Mouse (Mus musculus) embryonic facial prominence, embryonic 15.5 days (tissue): Measurements from ENCODE around the gene Pcyt1a. TPM values are rescaled to one million over a fixed set of nuclear protein-coding genes. Genes with fewer than 3 reads are reported as not detected.
"Not testable (repeated sequence)": the region's sequence is repeated elsewhere in the genome, so short reads cannot be mapped to it uniquely, and the experiment has no call there.

Source experiments
- ATAC-seq: fragments of 200-750 bp; cut with Nextera tagmentation; 2 replicates; pipeline ENCODE4 v1.8.0; 2017; ENCODE audit warnings: low read depth, moderate TSS enrichment; ENCODE audit not compliant: insufficient number of reproducible peaks, low FRiP score, low TSS enrichment
- H3K27ac ChIP-seq: fragments of 300-500 bp; sonication (generic); replicated peaks from 2 replicates; pipeline ENCODE4 v1.5.1; 2015; ENCODE audit warnings: mild to moderate bottlenecking, inconsistent platforms
- H3K27me3 ChIP-seq: fragments of 300-500 bp; sonication (generic); 2 replicates; pipeline ENCODE4 v1.6.1; 2015; ENCODE audit warnings: inconsistent platforms
- H3K36me3 ChIP-seq: fragments of 300-500 bp; sonication (generic); 2 replicates; pipeline ENCODE4 v1.6.1; 2015; ENCODE audit warnings: mild to moderate bottlenecking, inconsistent platforms
- H3K4me1 ChIP-seq: fragments of 300-500 bp; sonication (generic); 2 replicates; pipeline ENCODE4 v1.6.1; 2015; ENCODE audit warnings: inconsistent platforms
- H3K4me2 ChIP-seq: fragments of 300-500 bp; sonication (generic); replicated peaks from 2 replicates; pipeline ENCODE4 v1.6.1; 2015; ENCODE audit warnings: mild to moderate bottlenecking, inconsistent platforms
- H3K4me3 ChIP-seq: fragments of 300-500 bp; sonication (generic); replicated peaks from 2 replicates; pipeline ENCODE4 v1.5.1; 2015; ENCODE audit warnings: mild to moderate bottlenecking, inconsistent platforms
- H3K9ac ChIP-seq: fragments of 300-500 bp; sonication (generic); 2 replicates; pipeline ENCODE4 v1.6.1; 2015; ENCODE audit warnings: inconsistent platforms
- H3K9me3 ChIP-seq: fragments of 300-500 bp; sonication (generic); replicated peaks from 2 replicates; pipeline ENCODE4 v1.6.1; 2016; ENCODE audit warnings: inconsistent platforms
- WGBS: fragments of 180-500 bp; shearing (Covaris S2); methylation state at CpG from one replicate; pipeline ENCODE4 v1.1.7; 2015; 5-methylcytosine and 5-hydroxymethylcytosine counted together
- polyA plus RNA-seq: library from polyadenylated mRNA; unstranded; fragments of >200 nt; fragmentation: Nextera tagmentation; extraction: Ambion mirVana; gene quantifications from 2 replicates; pipeline ENCODE4 v1.2.1, GENCODE M21; 2015

Pcyt1a gene
- polyA plus RNA-seq, 1 experiment from 2014 or later, result 41.3 TPM

DNA sequence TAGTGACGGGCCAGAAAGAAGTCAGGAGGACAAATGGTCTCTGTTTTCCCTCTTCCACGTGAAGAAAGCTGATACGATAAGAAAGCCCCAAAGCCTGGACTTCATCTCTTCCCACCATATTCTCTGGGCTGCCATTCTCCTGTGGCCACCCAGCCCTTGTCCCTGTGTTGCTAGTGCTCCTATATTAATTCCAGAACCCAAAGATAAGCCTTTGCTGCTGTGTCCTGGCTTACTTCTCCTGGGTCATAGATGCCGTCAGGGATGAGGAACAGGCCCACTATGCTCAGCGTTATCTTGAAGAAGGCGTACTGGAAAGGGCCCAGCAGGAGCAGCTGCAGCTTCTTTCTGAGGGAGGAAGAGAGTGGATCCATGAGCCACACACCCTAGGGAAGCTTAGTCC is 46.6 kb downstream of the Pcyt1a start:
- ATAC-seq, result no peak
- Histone ChIP-seq H3K9ac (no peak overlapping the region), H3K4me1 (no peaks in the 10 kb centered on the region), H3K4me2 (no peak overlapping the region), H3K36me3 (0 out of 2 replicates have a peak, but pooled peaks cover 2% of the 10 kb centered on the region), H3K27me3 (no peaks in the 10 kb centered on the region), H3K4me3 (no peak overlapping the region), H3K9me3 (no peaks in the 10 kb centered on the region), H3K27ac (no peak overlapping the region)
- 83% methylated on average over 6 of the region's 6 CpGs for WGBS

GRCm38 (mm10) chr16:32479415-32479814 is 48.7 kb downstream of the Pcyt1a start:
- H3K27ac ChIP-seq, result no peak overlapping the region
- 66% methylated on average over 2 of the region's 2 CpGs for WGBS
- no peak for ATAC-seq
- H3K36me3 ChIP-seq, result no peaks in the 10 kb centered on the region
- H3K4me3 ChIP-seq, result no peak overlapping the region
- H3K4me2 ChIP-seq, result no peak overlapping the region
- H3K4me1 ChIP-seq, result no peaks in the 10 kb centered on the region
- H3K9me3 ChIP-seq, result no peaks in the 10 kb centered on the region
- H3K27me3 ChIP-seq, result no peaks in the 10 kb centered on the region
- no peak overlapping the region for H3K9ac ChIP-seq

- no peaks in the 10 kb centered on the region for H3K27me3 ChIP-seq
- H3K9ac ChIP-seq, result no peak overlapping the region
- ATAC-seq, result no peak
- H3K9me3 ChIP-seq, result no peaks in the 10 kb centered on the region
- H3K4me2 ChIP-seq, result no peak overlapping the region
- no peak overlapping the region for H3K4me3 ChIP-seq
- H3K36me3 ChIP-seq, result no peaks in the 10 kb centered on the region
- H3K27ac ChIP-seq, result no peak overlapping the region
- peaks cover 5% of the 10 kb centered on the region; the same call in 1 of the 2 replicates for H3K4me1 ChIP-seq
- 32% methylated on average over 7 of the region's 7 CpGs for WGBS
Observed at GRCm38 (mm10) chr16:32484431-32484871, 53.7 kb downstream of the Pcyt1a start.

GRCm38 (mm10) chr16:32485209-32485608 is 54.5 kb downstream of the Pcyt1a start:
- WGBS, result 62% methylated on average over 2 of the region's 2 CpGs
- no peak overlapping the region for H3K9ac ChIP-seq
- peaks cover 5% of the 10 kb centered on the region; the same call in 1 of the 2 replicates for H3K4me1 ChIP-seq
- no peaks in the 10 kb centered on the region for H3K36me3 ChIP-seq
- H3K27ac ChIP-seq, result no peak overlapping the region
- H3K9me3 ChIP-seq, result no peaks in the 10 kb centered on the region
- no peak overlapping the region for H3K4me2 ChIP-seq
- no peak overlapping the region for H3K4me3 ChIP-seq
- no peaks in the 10 kb centered on the region for H3K27me3 ChIP-seq
- no peak for ATAC-seq

- H3K9ac ChIP-seq, result no peak overlapping the region
- H3K4me1 ChIP-seq, result peaks cover 5% of the 10 kb centered on the region; the same call in 1 of the 2 replicates
- no peak overlapping the region for H3K27ac ChIP-seq
- H3K27me3 ChIP-seq, result no peaks in the 10 kb centered on the region
- no peak for ATAC-seq
- no peaks in the 10 kb centered on the region for H3K36me3 ChIP-seq
- H3K9me3 ChIP-seq, result no peaks in the 10 kb centered on the region
- 74% methylated on average over 6 of the region's 6 CpGs for WGBS
- H3K4me3 ChIP-seq, result no peak overlapping the region
- H3K4me2 ChIP-seq, result no peak overlapping the region
Observed at GRCm38 (mm10) chr16:32486046-32486445, 55.3 kb downstream of the Pcyt1a start.

DNA sequence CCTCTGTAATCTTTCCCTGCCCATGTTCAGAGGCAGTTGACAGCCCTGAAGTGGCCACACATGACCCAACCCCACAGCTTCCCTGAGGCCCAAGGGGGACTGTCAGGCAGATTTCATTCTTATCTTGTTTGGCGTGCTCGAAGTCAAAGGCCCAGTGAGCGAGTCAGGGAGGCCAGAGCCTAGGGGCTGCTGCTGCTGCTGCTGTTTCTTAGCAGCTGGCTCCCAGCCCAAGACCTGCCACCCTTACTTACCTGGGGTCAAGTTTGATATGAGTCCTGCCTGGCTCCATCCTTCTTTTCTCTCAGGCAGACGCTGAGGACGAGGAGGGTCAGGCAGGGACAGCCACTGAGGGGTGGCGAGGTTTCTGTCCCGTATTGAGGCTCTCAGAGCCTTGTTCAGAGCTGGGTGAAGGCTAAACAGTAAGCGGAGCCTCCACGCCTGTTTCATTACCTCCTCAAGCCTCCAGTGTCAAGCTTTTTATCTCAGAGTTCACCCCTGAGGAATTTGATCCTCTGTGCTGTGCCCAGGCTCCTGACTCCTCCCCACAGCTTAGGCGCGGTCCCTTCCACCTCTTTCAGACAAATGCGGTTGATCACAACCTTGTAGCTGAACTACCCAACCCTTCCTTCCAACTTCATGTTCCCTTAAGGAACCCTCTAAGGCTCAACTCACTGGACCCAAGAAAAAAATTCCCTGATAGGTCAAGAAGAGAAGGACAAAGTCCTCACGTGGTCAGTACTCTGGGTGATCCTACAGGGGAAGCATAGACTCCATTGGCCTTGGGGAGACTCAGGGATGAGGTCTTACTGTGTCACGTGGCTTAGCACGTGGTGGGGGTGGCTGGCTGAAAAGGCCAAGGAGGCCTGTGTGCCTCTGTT is 56.8 kb downstream of the Pcyt1a start, which contains the start of gene Slc51a:
Slc51a (minus strand) TSS at position 646 of the 878 bp plus-strand sequence.
- H3K4me3 ChIP-seq, result no peak within 1 kb of the TSS
- ATAC-seq, result no peak
- H3K9me3 ChIP-seq, result no peaks in the 10 kb centered on the region
- WGBS, result 42% methylated on average over 15 of the region's 15 CpGs
- H3K36me3 ChIP-seq, result no peaks in the 10 kb centered on the region
- no peak within 1 kb of the TSS for H3K27ac ChIP-seq
- no peak within 1 kb of the TSS for H3K4me2 ChIP-seq
- no peaks in the 10 kb centered on the region for H3K27me3 ChIP-seq
- no peak within 1 kb of the TSS for H3K9ac ChIP-seq
- H3K4me1 ChIP-seq, result peaks cover 5% of the 10 kb centered on the region; the same call in 1 of the 2 replicates

GRCm38 (mm10) chr16:32488939-32489338 is 58.2 kb downstream of the Pcyt1a start:
- Histone ChIP-seq H3K9me3 (no peaks in the 10 kb centered on the region), H3K4me1 (peaks cover 5% of the 10 kb centered on the region; the same call in 1 of the 2 replicates), H3K9ac (no peak overlapping the region), H3K27me3 (no peaks in the 10 kb centered on the region), H3K36me3 (no peaks in the 10 kb centered on the region), H3K27ac (no peak overlapping the region), H3K4me2 (no peak overlapping the region), H3K4me3 (no peak overlapping the region)
- ATAC-seq, result no peak
- WGBS, result 95% methylated on average over 3 of the region's 3 CpGs

- not testable (repeated sequence) for H3K4me3 ChIP-seq, H3K4me1 ChIP-seq, H3K9me3 ChIP-seq, H3K9ac ChIP-seq, H3K27me3 ChIP-seq, H3K4me2 ChIP-seq, H3K36me3 ChIP-seq, ATAC-seq, H3K27ac ChIP-seq
- 66% methylated on average over 6 of the region's 6 CpGs for WGBS
Observed at GRCm38 (mm10) chr16:32494371-32494770, 63.6 kb downstream of the Pcyt1a start.

DNA sequence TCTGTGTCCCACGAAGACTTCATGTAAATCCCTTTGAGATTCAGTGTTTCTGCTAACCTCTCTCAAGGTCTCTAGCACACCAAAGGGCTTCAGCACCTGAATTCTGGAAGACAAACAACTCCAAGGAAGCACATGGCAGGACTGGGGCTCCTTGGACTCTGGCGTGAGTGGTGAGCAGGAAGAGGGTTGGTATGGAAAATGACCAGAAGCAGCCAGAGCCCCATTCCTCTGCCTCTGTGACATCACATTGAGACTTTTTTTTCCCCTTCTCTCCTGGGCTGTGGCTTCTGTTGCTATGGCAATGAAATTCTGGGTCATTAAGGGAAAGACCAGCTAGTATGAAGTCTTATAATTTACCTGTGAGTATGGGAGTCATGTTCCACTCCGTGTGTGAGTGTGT is 65.2 kb downstream of the Pcyt1a start, which contains the start of gene Zdhhc19:
Zdhhc19 (plus strand) TSS at position 301 of the 400 bp plus-strand sequence.
- Histone ChIP-seq H3K4me2 (no peak within 1 kb of the TSS), H3K27ac (no peak within 1 kb of the TSS), H3K9me3 (no peaks in the 10 kb centered on the region), H3K4me1 (0 out of 2 replicates have a peak, but pooled peaks cover 3% of the 10 kb centered on the region), H3K27me3 (no peaks in the 10 kb centered on the region), H3K36me3 (no peaks in the 10 kb centered on the region), H3K9ac (no peak within 1 kb of the TSS), H3K4me3 (no peak within 1 kb of the TSS)
- no peak for ATAC-seq
- 58% methylated on average over 3 of the region's 3 CpGs for WGBS

DNA sequence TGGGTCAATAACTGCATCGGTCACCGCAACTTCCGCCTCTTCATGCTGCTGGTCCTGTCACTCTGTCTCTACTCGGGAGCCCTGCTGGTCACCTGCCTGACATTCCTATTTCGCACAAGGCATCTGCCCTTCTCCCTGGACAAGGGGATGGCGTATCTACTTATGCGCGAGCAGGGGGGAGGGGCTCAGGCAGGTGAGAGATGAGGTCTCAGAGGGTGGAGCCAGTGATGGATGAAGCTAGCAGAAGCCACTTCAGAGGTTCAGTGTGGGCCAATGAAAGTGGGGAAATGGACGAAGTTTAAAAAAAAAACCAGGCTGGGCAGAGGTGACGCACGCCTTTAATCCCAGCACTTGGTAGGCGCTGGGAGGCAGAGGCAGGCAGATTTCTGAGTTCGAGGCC is 68.3 kb downstream of the Pcyt1a start:
- Histone ChIP-seq H3K9ac (no peak overlapping the region), H3K36me3 (no peaks in the 10 kb centered on the region), H3K27ac (no peak overlapping the region), H3K27me3 (no peaks in the 10 kb centered on the region), H3K9me3 (no peaks in the 10 kb centered on the region), H3K4me1 (0 out of 2 replicates have a peak, but pooled peaks cover 3% of the 10 kb centered on the region), H3K4me2 (peak overlapping the region; percentile 58; the same call in 1 of the 2 replicates), H3K4me3 (no peak overlapping the region)
- 65% methylated on average over 13 of the region's 13 CpGs for WGBS
- no peak for ATAC-seq

DNA sequence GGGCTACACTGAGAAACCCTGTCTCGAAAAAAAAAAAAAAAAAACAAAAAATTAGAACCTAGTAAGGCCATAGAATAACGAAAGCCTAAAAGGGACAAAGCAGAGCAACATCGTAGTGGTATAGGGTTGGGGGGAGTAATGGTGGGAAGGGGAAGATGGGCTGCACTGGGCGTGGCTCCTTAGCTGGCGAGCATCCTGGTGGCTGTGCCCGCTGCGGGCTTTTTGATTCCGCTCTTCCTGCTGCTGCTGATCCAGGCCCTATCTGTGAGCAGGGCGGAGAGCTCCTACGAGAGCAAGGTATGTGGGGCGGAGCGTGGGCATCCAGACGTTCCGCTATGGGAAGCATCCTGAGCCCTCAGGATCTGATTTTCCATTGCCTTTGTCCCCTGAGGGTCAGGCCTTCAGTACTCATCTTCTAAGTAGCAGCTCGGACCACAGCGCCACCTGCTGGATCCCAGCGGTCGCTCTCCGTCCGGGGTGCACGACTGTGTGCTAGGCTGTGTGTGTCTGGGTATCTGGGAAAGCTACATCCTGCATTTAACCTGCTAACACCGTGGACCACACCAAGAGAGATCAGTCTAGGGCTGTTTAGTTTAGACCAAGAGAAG is 68.8 kb downstream of the Pcyt1a start:
- Histone ChIP-seq H3K4me2 (peak overlapping the region; percentile 58), H3K36me3 (no peaks in the 10 kb centered on the region), H3K4me1 (0 out of 2 replicates have a peak, but pooled peaks cover 3% of the 10 kb centered on the region), H3K9me3 (no peaks in the 10 kb centered on the region), H3K27ac (no peak overlapping the region), H3K27me3 (no peaks in the 10 kb centered on the region), H3K4me3 (peak overlapping the region; percentile 39), H3K9ac (peak overlapping the region; percentile 24; the same call in 1 of the 2 replicates)
- ATAC-seq, result peak; percentile 84
- WGBS, result 9% methylated on average over 22 of the region's 22 CpGs
